Mouse (Mus musculus) embryo, embryonic 10.5 days (tissue): ENCODE data around the gene Frrs1.

Experiments used
- DNase-seq: peaks from one replicate; pipeline ENCODE4 v3.0.0-alpha.2; 2015; ENCODE audit warnings: low spot score

Gene Frrs1

GRCm38 (mm10) chr3:116914374-116914773, 55.1 kb downstream of the Frrs1 start:
- DNase-seq, result no peak

GRCm38 (mm10) chr3:116914931-116915330, 55.7 kb downstream of the Frrs1 start:
- no peak for DNase-seq

DNA sequence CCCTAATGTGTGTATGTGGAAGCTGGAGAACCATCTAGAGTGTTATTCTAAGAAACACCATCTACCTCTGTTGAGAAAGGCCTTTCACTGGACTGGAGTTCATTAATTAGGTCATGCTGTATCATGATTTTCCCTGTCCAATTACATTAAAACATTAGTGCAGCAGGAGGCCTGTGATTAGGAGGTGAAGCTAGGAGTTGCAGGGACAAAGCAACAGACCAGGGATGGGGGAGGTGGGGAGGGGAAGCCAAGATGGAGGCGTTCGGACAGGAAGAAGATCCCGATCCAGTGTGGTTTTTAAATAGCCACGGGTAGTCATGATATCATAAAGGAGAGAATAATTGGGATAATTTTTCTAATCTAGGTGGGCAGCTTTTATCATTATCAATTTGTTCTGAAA, 57.8 kb downstream of the Frrs1 start:
- no peak for DNase-seq

DNA sequence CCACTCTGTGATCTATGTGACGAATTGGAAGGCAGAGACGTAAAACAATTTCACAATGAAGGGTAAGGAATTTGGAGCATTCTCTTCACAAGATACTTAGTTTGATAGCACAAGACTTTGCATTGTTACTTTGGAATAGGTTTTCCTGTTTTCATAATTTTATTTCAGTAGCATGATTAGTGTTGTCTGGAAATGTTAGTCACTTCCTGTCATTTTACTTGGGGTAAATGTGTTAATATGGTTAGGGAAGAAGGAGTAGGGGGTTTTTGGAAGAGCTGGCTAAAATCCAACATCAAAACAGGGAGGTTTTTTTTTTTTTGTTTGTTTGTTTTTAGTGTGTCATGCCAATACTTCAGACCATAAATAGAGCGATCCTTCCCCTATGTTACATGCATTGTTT, 62.3 kb downstream of the Frrs1 start:
- DNase-seq, result no peak

- no peak for DNase-seq
These were observed 63.8 kb downstream of the Frrs1 start for GRCm38 (mm10) chr3:116923042-116923441.

DNA sequence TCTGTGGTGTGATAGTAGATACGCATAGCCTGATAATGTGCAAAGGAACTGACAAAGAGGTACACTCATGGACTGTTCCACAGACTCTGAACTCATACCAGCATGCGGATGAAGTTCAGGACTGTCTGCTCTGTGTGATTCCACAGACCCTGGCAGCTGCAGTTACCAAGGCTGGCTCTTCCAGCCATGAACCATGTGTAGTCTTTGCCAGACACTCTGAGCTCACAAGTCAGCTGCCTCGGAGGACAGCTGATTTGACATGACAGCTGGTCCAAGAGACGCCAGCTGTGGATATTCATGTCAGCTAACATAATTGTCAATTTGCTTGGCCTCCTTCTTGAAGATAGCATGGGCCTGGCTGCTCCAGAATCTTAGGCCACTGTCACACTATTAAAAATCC, 69.7 kb downstream of the Frrs1 start:
- DNase-seq, result no peak

DNA sequence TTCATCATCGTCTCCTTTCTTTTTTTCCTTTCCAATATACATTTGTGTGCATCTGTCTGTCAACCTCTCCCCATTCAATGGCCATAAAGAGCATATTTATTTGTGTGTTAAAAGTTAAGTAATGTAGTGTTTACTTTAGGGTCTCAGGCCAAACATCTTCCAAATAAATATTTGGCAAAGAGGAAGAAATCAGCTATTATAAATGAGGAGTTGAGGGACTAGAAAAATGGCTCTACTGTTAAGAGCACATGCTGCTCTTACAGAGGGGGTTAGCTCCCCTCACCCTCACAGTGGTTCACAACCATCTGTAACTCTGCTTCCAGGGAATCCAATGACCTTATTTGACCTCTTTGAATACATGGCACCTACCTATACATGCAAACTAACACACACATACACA, 73.9 kb downstream of the Frrs1 start:
- DNase-seq, result no peak

DNA sequence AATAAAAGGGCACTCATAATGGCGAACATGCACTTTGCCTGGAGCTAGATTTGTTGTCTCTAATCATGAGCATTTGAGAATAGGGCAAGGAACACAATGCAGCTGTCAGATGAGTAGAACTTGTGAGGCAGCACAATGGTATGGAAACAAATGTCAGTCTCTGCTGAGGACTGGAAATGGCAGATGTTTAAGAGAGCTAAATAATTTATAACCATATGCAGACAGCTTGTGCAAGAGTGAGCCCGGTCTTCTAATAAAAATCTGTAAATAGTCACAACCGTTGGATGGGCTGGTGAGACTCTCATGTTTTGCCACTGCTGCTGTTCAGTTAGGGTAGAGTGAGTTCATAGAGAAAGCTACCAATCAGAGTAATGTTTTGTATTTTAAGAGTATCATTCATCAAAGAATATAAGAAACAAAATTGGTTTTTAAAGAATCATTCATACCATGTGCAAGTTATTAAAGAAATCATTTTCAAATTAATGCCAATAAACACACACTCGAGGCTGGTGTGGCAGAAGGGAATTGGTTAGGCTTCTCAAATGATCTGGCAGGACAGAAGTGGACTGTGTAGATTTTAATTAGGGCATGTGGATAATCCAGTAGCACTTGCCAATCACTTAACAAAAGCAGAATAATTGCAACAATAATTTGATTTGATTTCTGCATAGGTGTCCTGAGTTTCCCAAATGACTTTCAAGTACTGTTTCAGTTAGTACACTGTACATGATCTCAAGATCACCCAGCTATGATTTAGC, 77.8 kb downstream of the Frrs1 start:
- no peak for DNase-seq

DNA sequence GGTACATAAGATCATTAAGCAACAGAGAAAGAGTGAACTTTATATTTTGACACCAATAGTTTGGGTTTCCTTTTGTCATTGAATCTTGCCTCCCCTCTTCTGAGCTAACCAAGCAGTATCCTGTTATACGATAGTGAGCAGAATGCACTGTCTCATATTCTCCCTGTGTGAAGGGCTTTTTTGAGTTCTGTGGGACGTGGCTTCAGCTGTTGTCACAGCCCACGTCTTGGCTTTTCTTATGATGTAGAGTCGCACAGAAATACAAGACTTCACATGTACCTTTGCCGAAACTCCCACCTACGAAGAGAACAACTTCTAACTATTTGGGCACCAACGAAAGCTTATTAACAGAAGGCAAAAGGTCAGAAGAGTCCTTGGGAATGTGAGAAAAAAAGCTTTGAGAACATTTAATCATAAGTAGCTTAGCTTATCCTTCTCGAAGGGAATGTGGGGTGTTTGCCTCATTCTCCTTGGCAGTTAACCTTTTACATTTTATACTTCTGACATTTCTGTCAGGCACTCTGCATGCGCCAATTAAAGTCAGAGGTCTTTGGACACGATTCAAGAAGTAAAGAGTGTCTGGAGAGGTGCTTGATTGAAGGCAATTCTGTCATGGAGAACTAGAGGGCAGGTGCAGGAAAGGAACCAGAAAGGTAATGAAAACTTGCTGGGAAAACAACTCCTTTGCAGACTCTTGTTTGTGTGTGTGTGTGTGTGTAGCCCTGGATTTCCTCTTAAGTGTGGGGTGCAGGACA, 81.7 kb downstream of the Frrs1 start:
- no peak for DNase-seq

DNA sequence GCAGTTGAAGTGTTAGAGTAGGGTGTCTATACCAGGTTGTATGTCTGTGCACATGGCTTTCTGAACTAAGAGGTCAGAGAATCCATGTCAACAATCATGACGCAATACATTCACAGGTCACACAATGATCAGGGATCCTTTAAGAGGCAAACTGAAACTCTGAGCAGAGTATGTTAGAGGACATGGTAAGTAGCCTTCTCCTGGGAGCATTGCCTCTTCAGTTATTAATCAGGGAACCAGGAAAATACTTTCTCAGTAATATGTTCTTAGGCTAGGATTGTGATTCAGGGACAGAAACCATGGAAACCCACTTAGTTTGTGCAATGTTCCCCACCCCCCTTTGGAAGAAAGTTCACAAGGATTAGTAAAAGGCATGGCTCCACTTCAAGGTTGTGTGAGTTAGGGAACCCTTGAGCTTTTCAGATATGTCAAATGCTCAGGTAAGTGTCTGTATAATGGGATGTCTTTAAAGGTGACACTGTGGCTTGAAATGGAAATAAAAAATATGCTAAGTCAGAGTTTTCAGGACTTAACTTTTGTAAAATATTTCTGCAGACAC, 82.4 kb downstream of the Frrs1 start:
- no peak for DNase-seq

DNA sequence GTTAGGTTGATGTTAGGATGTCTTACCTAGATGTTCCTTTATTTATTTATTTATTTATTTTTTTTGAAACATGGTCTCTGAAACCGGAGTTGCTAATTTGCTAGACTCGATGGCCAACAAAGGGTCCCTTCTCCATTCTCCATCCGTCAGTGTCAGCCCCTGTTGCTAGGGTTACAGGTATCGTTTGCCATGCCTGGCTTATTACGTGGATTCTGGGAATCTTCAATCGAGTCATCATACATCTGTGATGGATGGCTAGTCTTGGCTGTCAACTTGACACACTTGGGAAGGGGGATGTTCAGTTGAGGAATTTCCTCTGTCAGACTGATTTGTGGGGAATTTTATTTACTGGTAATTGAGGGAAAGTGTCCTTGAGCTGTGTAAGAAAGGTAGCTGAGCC, 83.5 kb downstream of the Frrs1 start:
- peak; percentile 23 for DNase-seq

DNA sequence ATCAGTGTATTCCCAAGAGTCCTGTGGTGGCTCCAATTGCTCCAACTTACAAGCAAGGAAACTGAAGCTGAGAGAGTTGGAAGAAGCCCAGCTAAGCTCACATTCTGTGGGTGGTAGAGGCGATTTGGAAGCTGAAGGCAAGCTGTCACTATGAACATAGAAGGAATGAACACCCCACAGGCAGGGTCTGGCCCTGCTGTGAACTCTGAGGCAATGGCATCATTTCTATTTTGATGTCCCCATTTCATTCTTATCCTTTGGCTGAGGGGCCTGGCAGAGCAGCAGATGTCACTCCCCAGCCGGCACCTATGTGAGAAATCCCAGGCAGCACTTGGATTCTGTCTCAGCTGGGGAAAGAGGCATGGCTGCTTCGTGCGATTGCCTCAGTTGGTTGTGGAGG, 84.2 kb downstream of the Frrs1 start:
- DNase-seq, result no peak

DNA sequence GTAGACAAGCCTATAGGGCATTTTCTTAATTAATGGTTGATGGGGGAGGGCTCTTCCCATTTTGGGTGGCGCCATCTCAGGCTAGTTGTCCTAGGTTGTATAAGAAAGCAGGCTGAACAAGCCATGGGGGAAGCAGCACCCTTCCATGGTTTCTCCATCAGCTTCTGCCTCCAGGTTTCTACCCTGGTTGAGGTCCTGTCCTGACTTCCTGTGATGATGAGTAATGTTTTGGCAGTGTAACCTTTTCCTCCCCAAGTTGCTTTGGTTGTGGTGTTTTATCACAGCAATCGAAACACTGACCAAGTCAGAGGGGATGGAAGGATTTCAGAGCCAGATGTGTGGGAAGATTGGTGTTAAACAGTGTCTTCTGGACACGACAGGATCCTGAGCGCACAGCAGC, 87.2 kb downstream of the Frrs1 start:
- no peak for DNase-seq

GRCm38 (mm10) chr3:116950665-116951115, 91.4 kb downstream of the Frrs1 start:
- no peak for DNase-seq

- no peak for DNase-seq
These were observed 92.2 kb downstream of the Frrs1 start for GRCm38 (mm10) chr3:116951489-116951888.

DNA sequence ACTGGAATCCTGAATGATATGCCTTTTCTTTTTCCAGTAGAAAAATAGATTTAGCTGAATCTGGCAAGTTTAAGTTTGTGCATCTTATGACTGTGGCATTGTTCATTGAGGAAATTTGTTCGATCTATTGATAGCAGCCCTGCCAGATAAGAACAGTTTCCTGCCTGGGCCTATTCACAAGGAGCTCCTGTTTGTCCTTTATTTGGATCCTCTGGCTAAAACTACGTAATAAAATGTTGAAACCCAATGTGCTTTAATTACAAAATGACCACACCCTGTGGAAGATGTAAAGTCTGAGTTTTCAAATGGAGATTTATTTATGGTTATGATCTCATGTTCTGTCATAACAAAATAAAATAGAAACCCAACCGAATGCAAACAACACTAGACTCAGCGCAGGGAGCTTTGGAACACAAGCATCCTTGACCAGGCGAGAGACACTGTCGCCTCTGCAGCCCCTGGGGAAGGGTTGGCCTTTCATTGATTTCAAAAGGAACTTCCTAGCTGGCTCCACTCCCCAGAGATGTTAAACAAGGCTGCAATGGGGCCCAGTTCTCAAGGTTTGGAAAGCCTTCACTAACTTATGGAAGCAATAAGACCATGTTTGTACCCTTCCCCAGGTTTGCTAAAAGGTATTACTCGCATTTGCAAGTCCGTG, 93.1 kb downstream of the Frrs1 start:
- no peak for DNase-seq

DNA sequence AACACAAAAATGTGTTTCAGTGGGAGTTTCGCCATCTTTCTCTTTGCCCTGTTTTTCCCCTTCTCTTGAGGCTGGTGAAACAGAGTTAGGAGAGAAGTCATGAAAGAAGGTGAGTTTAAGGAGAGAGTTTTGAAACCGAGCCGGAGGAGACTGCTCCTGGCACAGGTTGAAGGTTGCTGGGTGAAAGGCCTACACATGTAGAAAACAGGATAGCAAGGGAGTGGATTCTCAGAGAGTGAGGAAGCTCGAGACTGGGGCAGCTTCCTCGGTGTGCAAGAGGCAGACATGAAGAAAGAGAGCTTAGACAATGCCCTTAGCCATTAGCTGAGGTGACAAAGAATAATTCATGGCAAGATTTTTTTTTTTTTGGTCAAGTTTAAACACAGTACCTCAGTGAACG, 94.1 kb downstream of the Frrs1 start:
- no peak for DNase-seq

- no peak for DNase-seq
These were observed 95.8 kb downstream of the Frrs1 start for GRCm38 (mm10) chr3:116955061-116955460.
